Mouse (Mus musculus) MEL-GATA-1-ER (cell line): ENCODE results near the gene Arhgap1.
A peak's percentile ranks its signal among the peaks of the same experiment; 100 is the strongest.

Source experiments
- DNase-seq: peaks from one replicate; pipeline ENCODE4 v3.0.0-alpha.2; 2012; ENCODE audit warnings: low read depth; ENCODE audit errors: extremely low read depth

Gene Arhgap1

DNA sequence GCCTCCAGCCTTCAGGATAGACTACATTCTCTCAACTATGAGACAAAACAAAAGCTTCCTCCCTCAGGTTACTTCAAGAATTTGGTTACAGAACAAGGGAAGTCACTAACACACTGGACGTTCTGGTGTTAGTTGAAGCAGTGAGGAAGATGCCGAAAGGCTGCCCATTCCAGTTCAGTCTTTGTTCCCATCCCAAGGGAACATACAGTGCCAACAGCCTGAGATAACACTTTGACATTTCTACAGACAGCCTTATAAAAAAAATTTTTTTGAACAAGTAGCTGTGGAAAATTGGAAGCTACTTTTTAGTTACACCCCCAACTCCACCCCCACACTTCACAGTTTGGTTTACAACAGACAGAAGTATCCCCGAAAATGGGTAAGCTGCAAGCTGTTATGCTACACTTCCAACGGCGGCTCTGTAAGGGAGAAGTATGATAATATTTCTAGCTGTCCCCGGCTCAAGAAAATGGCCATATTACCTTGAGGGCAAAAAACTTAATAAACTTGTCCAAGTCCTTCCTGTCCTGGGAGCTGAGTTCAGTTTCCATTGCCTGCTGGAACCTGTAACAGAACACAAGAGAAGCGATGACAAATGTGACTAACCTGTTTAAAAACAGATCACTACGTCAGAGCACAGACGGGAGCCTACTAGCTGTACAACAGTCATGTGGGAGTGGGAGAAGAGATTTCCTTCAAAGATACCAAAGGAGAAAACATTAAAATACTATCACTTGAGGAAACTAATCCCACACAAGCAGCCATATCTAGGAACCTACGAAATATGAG is 46.0 kb downstream of the Arhgap1 start:
- no peak for DNase-seq

DNA sequence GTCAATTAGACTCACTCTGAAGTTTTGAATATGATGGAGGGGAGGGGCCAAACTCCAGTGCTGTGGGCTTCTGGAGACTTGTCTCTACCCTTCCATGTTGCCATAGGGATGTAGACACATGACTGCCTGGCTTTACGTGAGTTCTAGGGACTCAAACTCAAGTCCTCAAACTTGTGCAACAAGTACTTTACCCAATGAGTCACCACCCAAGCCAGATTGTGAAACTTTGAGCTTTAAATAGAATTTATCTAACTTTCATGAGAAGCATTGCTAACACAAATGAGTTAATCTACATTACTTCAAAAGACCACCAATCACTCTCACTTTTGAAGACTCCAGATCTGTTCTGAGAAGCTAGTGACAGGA is 46.5 kb downstream of the Arhgap1 start:
- DNase-seq: no peak

- no peak for DNase-seq
These were observed 49.6 kb downstream of the Arhgap1 start for GRCm38 (mm10) chr2:91699225-91699624.

GRCm38 (mm10) chr2:91701366-91701765 is 51.7 kb downstream of the Arhgap1 start:
- no peak for DNase-seq

- no peak for DNase-seq
These were observed 56.1 kb downstream of the Arhgap1 start for GRCm38 (mm10) chr2:91705736-91706135.

- no peak for DNase-seq
These were observed 56.8 kb downstream of the Arhgap1 start for GRCm38 (mm10) chr2:91706456-91706855.

DNA sequence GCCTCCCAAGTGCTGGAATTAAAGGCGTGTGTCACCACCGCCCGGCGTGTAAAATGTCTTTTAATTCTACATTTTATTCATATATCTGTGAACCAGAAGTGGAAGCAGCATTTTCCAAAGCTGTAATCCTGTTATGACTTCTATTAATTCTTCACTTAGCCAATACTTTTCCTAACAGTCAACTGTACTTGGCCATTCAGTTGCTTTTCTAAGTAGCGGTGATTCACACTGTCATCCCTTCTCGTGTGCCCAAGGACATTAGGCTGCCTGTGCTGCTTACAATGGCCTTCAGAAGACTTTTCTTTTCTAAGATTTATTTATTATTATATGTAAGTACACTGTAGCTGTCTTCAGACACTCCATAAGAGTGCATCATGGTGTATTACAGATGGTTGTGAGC is 58.7 kb downstream of the Arhgap1 start:
- DNase-seq: no peak

GRCm38 (mm10) chr2:91710272-91711234 is 60.9 kb downstream of the Arhgap1 start, which contains the start of the genes Atg13 and Harbi1:
Atg13 (minus strand) TSS chr2:91710576.
Harbi1 (plus strand) TSS chr2:91710852.
- DNase-seq: peak; percentile 84

- no peak for DNase-seq
These were observed 61.7 kb downstream of the Arhgap1 start for GRCm38 (mm10) chr2:91711256-91711925.

GRCm38 (mm10) chr2:91714921-91715320 is 65.3 kb downstream of the Arhgap1 start:
- DNase-seq: no peak

DNA sequence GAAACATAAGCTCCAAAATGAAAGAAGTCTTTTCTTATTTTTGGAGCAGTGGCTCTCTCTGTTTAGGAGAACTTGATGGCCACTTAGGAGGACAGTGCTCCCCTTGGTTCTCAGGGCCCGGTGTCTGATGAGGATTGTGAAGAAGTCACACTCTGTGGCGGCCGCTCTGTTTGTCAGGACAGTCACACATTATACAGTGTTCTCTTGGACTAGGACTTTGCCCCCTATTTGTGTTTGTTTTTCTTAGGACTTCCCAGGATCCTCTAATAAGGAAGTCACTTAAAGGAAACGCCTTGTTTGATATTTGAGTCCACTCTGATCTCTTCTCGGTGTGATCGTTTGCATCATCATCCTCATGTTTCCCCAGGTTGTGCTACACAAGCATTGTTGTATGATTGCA is 68.6 kb downstream of the Arhgap1 start:
- DNase-seq: no peak
